Mouse (Mus musculus) lung, postnatal 25 days (tissue): ENCODE results near the gene Lrrc1.

ENCODE experiments used
- DNase-seq: peaks from one replicate; pipeline ENCODE4 v3.0.0; 2022; ENCODE audit warnings: low spot score

The Lrrc1 gene

DNA sequence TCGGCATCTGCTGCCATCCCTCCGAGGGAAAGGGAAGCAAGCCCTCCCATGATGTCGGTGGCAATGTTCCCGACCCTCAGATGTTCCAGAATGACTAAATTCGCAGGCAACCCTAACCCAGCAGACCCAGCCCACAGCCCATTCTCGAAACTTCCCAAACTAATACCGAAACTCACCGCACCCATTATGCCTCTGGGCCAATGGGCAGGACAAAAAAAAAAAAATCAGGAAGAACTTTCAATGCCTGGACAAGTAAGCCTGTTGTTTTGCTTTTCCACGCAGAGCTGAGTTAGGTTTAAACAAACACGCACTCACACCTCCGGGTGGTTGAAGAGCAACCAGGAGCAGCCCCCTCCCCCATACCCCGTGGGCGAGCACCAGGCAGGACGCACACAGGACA is 118.6 kb downstream of the Lrrc1 start:
- DNase-seq: no peak

DNA sequence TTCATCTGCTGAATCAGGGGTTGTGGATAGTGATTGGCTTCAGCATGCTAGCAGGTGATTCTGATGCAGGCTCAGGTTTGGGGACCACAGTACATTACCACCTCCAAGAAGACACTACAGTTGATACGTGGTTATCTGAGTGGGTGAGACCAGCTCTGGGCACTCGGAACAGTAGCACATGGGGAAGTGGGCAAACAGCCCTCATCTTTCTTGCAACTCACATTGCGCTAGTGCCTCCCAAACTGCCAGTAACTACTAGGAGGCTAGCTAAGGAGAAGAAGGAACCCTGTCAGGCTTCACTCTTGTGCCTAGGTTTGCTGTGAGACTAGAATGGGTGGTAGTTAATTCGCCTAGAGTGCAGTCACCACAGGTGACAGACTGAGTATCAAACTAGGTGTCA is 119.1 kb downstream of the Lrrc1 start:
- DNase-seq: no peak

DNA sequence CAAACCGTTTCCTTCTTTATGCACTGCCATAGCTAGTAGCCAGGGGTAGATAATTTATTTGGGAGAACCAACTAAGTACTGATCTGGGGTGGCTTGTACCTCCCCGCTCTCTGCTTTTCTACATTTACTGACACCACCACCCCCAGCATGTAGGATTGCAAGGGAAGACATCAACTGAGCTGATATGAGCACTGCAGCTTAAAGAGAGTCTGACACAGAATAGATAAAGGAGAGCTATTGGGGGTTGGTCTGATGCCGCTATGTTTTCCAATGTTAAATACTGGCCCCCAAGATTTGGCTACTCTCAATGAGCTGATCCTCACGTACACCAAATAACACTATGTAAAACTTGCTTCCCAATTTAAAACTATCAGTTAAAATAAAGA is 124.5 kb downstream of the Lrrc1 start:
- DNase-seq: no peak

DNA sequence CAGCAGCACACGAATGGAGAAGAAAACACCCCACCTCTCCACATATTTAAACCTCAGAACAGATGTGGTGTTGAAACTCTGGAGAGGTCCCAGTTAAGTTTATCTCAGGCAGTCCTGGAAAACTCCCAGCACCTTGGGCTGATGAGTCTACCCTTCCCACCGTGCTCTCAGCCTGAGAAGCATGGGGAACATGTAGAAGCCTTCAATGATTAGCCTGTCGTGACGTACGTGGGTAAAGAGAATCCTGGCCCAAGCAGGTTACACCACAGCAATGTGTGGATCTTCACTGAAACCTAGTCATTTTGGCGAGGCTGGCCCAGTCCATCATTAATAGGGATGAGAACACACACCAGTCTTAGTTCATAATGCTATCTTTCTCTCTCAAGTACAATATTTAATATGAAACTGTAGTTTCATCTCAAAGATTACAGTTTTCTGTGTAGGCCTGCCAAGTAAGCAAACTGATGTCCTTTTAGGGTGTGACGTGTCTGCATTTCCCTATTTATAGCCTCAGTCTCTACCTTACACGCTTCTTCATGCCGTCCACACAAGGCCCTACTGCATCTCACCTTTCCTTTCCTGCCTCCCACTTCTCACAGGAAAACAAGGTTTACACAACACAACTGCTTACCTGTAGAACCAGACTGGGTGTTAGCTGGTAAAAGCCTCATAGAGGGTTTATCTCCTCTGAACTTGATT is 125.0 kb downstream of the Lrrc1 start:
- no peak for DNase-seq

DNA sequence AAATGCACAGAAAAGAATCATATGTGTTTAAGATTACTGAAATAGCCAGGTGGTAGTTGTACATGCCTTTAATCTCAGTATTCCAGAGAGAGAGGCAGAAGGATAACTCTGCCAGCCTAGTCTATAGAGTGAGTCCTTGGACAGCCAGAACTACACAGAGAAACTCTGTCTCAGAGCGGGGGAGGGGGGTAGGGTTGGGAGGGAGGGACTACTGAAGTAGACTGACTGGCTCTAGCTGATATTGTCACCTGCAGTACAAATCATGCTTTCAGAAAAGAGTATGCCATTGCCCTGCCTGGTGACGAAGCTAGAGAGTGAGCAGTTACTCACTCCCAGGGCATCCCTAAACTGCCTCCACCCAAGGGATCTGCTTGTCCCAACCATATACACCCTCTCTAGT is 125.9 kb downstream of the Lrrc1 start:
- no peak for DNase-seq

DNA sequence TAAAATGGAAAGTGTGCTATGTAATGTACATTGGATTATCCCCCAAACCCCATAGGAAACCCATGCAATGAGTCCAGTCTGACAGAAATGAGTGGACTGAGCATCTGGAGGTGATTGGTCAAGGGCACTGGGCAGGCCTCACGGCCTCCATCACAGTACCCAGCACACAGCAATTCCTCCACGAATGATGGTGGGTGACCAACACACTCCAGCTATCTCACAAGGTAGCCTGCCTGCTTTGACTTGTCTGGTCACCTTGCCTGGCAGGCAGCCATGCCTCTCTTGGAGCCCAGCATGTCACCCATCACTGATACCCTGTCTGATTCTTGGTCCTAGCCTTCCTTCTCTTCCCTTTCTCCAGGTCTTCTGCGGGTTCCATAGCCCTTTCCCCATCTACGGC is 128.2 kb downstream of the Lrrc1 start:
- DNase-seq: no peak

DNA sequence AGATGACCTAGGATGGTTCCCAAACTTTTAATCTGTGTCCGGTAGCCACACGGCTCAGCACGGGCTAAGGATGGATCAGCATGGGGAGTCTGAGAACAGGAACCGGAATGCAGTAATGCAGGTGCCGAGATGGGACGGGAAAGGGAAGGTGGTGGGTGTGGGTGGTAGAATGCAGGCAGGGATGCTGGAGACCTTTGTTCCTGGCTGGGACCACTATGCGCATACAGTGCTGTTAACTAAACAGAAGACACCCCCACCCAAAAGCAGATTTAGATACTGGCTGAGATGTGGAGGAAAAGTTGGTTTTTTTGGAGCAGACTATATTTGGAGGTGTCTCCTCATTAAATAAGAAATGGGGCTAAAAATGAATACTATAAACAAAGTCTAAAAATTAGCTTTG is 128.7 kb downstream of the Lrrc1 start:
- DNase-seq: no peak

DNA sequence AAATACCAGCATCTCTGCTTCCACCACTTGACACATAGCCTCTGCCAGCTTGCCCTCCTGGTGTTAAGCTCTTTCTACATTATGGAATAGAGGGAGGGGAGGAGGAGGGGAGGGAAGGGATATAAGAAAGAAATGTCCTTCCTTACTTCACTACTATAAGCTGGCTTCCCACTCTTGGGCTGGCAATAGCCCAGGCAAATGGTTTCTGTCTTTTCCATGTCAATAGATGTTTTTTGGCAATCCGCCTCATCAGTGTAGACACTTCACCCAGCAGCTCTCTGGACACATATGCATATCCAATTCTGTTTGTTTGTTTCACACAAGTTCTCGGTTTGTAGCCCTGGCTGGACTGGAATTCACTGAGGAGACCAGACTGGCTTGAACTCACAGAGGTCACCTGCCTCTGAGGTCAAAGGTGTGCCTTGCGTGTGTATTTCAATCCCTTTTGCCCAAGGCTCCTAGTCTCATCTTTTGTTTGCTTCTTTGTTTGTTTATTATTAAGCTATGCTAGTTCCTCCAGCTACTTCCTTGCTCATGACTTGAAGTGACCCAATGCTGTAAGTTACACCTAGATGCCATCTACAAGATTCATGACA is 132.7 kb downstream of the Lrrc1 start:
- no peak for DNase-seq

DNA sequence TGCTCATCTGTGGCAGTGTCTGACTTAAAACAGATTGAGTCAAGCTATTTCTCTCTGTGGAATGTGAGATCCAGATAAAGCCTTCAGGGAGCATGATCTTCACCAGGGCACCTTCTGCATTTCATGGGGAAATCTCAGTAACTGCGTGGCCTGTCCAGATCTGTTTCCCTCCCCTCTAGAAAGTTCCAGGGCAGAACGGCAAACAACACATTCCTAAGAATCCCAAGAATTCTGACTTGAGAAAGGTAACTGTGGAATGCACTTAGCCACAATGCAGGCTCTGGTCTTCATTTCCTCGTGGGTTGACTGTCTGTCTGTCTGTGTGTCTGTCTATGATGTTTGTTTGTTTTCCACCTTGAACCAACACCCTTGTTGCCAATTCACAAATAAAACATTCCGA is 133.7 kb downstream of the Lrrc1 start:
- no peak for DNase-seq

DNA sequence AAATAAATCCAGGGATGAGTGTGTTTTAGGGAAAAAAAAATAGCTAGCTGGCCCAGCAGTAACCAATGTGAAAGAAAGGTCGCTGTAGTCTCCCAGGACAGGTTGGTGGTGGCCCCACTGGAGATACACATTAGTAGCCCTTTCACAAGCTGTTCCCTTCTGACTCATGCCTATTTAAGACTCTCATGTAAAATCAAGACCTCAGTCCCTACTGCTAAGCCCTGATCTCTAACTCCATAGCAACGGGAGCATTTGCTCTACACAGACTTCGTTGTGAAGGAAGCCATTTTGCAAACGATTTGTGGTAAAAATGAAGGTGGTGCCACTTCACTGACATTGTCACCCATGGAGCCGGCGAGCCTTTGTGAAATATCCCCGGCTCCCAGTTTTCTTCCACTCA is 134.1 kb downstream of the Lrrc1 start:
- no peak for DNase-seq

DNA sequence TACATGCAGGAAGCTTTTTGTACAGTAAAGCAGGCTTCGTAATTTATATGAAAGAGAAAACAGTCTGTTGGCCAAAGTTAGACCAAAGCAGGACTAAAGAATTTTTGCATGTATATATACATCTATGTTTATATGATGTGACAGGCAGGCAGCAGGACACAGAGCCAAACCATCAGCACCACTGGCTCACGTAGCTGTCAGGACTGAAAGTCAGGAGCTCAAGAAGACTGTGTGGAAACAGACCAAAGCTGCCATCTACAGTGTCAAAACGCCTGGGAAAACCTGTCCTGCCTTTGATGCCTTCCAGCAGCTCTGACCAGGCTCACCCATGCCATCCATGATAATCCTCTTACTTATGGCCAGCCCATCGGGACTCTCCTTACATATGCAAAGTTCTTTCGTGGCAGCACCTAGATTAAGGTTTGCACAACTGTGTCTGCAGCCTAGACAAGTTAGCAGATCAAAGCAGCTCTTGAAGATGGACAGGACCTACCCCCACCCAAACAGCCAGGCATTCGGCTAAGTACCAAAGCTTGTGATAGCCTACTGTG is 136.5 kb downstream of the Lrrc1 start:
- no peak for DNase-seq

DNA sequence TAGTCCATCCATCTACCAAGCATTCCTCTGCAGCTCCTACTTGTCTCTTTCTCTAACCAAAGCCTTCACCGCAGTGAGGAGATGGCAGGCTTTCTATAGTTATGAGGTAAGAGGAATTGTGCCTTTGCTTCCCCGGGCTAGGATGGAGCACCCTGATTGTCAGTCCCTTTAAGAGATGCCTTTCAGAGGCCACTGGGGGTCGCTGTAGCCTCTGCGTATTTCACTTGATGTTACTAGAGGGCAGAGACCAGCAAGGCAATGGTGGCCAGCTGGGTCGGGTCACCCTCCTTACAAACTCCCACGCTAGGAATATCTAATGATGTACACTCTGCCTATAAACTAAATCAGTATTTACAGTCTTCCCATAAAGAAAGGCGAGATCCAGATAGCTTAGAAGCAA is 137.8 kb downstream of the Lrrc1 start:
- DNase-seq: peak; percentile 64

DNA sequence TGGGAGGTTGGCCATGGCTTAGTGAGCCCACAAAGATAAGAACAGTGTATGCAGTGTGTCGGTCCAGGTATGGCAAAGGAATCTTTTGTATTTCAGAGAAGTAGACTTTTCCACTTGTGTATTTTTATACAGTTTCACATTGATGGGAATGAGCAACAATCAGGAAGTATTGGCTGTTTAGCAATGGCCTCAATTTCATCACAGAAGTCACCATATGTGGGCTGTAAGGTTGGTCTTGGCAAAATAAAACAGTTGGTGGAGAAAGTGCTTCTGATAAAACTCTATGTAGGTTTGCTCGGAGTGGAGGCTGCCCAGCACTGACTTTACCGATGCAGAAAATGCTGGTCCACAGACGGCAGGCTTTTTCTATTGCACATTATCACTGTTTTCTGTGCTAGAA is 140.2 kb downstream of the Lrrc1 start:
- DNase-seq: no peak

DNA sequence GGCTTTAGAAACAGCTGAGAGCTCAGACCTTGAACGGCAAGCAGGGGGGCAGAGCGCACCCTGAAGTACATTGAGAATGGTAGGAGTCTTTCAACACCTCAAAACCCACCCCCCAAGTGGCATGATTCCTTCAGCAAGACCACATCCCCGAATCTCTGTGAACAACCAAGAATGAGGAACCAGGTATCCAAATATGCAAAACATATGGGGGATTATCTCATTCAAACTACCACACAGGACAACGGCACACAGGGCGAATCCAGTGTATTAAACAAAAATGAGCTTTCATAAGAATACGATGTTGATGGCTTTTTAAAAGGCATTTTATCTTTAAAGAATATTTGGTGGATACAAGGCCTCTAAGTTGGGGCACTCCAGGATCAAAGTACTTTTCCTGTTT is 140.7 kb downstream of the Lrrc1 start:
- DNase-seq: no peak

DNA sequence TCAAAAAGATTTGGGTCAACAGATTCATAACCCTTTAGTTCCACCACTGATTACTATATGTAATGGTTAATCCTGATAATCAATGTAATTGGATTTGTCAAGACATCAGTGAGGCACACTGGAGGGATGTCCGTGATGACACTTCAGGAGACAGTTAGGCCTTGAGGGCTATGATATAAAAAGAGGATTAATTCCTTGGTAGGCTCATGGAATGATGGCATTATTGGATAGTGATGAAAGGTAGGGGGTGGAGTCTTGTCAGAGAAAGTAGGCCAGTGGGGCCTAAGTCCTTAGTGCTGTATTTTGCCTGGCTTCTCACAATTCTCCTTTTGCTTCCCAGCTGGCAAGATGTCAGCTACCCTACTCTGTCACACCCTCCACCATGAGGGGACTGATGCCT is 141.7 kb downstream of the Lrrc1 start:
- no peak for DNase-seq

DNA sequence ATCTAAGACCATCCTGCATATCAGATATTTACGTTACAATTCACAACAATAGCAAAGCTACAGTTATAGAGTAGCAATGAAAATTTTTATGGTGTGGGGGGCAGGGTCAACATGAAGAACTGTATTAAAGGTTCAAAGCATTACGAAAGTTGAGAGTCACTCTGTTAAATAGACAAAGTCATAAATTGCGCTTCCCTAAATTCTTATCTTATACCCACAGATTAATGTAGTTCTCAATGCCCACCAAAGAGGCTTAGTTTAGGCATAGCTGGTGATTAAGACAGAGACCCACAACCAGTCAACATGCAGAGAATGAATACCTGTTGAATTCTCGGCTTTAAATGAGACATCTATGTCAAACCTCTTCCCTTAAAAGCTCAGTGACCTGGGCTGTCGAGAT is 144.9 kb downstream of the Lrrc1 start:
- DNase-seq: no peak

DNA sequence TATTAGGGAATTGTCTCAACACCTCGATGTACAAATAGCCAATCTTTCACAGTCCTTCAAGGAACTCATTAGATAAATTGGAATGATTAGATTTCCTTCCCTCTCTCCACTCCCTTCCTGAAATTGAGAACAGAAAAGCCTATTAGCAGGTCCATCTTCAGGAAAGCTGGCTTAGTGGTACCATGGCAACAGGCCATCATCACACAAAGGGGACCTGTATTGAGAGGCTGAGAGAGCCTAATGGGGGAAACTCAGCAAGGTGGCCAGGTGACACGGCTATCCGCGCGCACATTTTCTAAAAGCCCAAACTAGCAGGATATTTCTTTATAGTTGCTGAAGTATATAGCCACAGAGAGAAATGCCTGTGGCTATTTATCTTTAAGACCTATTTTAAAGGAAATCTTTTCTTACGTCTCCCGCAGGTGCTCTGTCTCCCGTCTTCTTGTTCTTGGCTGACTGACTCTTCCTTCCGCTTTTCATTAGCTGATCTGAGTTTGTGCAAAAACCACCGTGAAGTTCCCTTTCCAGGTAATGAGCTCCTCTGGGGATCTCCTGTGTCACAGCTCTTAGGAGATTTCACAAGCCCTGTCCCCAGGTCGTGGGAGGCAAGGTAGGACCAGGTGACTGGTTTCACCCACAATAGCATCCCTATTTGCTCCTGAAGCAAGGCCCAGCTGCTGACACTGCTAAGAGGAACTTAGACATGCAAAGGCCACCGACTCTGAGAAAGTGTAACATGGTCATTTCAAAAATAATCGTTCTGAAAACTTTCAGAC is 145.6 kb downstream of the Lrrc1 start:
- DNase-seq: no peak

DNA sequence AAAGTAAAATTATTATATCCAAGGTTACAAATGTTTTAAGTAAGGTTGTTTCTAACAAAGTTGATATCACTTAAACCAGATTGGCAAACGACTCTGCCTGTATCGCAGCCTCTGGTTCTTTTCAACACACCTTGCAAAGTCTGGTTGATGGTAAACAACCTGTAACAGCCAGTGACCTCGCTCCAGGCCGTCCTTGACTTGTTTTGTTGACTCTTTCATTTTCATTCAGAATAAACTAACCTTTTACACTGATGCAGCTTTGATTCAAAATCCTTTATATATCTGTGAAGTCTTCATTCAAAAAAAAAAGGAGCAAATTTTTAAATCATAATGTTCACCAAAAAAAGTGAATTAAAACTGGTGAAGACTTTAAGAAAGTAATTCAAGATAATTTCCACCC is 147.6 kb downstream of the Lrrc1 start:
- DNase-seq: no peak

DNA sequence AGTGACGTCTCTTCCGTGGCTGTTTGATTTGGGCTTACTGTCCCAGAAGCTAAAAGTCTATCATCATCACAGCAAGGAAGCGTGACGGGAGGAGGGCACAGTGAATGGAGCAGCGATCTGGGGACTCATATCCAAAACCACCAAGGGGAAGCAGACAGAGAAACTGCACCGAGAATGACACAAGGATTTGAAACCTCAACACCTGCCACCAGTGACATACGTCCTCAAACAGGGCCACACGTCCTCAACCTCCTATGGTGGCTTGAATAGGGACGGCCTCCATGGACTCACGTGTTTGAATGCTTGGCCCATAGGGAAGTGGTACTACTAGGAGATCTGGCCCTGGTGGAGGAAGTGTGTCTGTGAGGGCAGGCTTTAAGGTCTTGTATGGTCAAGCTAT is 153.4 kb downstream of the Lrrc1 start:
- no peak for DNase-seq

DNA sequence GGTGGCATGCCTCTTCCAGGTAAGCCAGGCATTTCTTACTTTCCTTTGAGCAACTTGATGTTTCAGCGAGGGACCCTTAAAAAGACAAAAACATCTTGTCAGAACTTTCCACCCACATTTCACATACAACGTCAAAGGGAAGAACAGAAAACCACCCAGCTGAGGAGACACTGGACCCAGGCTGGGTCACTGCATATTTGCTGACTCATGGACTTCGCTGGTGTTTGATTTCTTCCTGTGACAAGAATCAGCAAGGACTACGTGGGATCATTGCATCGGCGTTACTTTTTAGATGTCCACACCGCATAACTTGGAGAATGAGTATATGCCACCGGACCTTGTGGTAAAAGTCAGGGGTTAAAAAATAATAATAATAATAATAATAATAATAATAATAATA is 155.7 kb downstream of the Lrrc1 start:
- DNase-seq: no peak

DNA sequence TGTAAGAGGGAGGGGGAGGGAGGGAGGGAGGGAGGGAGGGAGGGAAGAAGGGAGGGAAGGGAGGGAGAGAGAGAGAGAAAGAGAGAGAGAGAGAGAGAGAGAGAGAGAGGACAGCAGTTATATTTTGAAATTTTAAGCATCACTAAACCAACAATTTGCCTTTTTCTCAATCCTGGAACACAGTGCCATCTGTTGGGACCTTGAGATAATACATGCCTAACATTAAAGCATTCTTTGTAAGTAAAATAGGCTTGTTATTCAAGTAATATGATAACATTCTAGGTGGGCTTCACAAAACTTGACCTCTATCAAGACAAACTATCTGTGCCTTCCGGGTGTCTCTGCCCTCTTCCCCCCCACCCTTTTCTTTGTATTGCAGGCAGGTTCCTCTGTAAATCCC is 157.9 kb downstream of the Lrrc1 start:
- no peak for DNase-seq

DNA sequence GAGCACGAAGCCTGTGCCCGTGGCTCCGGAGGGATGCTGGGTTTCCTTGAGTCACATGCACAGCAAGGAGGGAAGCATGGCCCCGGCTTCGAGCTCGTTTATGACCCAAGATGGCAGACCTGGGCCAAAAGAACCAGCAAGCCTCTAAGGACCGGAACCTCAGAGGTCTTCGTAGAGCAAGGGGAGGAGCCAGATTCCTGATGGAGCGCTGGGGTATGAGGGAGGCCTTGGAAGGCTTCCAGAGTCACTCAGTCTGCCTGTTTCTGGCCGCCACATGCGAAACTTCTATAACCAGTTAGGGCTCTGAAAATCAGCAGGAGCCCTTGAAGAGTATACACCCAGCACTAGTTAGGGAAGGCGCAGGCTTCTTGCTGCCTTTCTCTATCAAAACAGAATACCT is 159.1 kb downstream of the Lrrc1 start:
- DNase-seq: no peak

DNA sequence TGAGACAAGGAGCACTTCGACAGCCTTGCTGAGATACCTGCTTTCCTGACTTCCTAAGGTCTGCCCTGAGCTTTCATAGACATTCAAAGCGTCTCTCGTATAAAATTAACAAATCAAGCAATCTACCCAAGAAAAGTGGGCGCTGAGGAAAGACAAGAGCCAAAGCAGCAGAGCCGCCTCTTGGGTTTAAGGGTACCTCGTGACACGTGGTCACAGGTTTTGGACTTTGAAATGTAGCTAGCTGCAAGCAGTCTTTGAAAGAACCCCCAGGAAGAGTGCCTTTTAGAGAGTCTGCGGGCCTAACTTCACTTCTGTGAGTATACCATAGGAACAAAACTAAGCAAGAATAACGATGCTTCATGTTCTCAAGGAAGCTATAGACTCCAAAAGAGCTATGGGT is 160.0 kb downstream of the Lrrc1 start:
- DNase-seq: no peak
